Mouse (Mus musculus) skeletal muscle tissue, adult 2 months (tissue): Measurements from ENCODE around the gene Pla2g1b.
"Not testable (repeated sequence)": the region's sequence is repeated elsewhere in the genome, so short reads cannot be mapped to it uniquely, and the experiment has no call there.

Source experiments
- DNase-seq: peaks from one replicate; pipeline ENCODE4 v3.0.0-alpha.2; 2012; ENCODE audit warnings: low read depth, low spot score

The Pla2g1b gene

GRCm38 (mm10) chr5:115465642-115466420 lies at the start of gene Pla2g1b:
TSS of gene Pla2g1b (plus strand) at chr5:115466262.
- no peak for DNase-seq

GRCm38 (mm10) chr5:115428831-115429358 lies 37.2 kb upstream of the Pla2g1b start:
- DNase-seq, result no peak

GRCm38 (mm10) chr5:115429359-115430186 lies 36.5 kb upstream of the Pla2g1b start, which contains the start of gene Msi1:
TSS of gene Msi1 (plus strand) at chr5:115429599.
- no peak for DNase-seq

- no peak for DNase-seq
Measured at GRCm38 (mm10) chr5:115430187-115430960, 35.7 kb upstream of the Pla2g1b start.

GRCm38 (mm10) chr5:115431061-115431897 lies 34.8 kb upstream of the Pla2g1b start:
- DNase-seq, result no peak

GRCm38 (mm10) chr5:115431898-115432259 lies 34.2 kb upstream of the Pla2g1b start:
- DNase-seq, result no peak

- DNase-seq, result no peak
Measured at GRCm38 (mm10) chr5:115432395-115432794, 33.7 kb upstream of the Pla2g1b start.

GRCm38 (mm10) chr5:115433191-115433590 lies 32.9 kb upstream of the Pla2g1b start:
- DNase-seq, result no peak

GRCm38 (mm10) chr5:115434280-115434852 lies 31.7 kb upstream of the Pla2g1b start:
- no peak for DNase-seq

- DNase-seq, result no peak
Measured at GRCm38 (mm10) chr5:115434853-115435754, 31.0 kb upstream of the Pla2g1b start.

GRCm38 (mm10) chr5:115435755-115436379 lies 30.2 kb upstream of the Pla2g1b start:
- no peak for DNase-seq

- peak; percentile 18 for DNase-seq
Measured at GRCm38 (mm10) chr5:115436421-115437124, 29.5 kb upstream of the Pla2g1b start.

- no peak for DNase-seq
Measured at GRCm38 (mm10) chr5:115437242-115437944, 28.7 kb upstream of the Pla2g1b start.

- DNase-seq, result no peak
Measured at GRCm38 (mm10) chr5:115437945-115438315, 28.1 kb upstream of the Pla2g1b start.

- DNase-seq, result no peak
Measured at GRCm38 (mm10) chr5:115438667-115439066, 27.4 kb upstream of the Pla2g1b start.

GRCm38 (mm10) chr5:115441205-115441849 lies 24.7 kb upstream of the Pla2g1b start:
- DNase-seq, result peak; percentile 44

- not testable (repeated sequence) for DNase-seq
Measured at GRCm38 (mm10) chr5:115442663-115443062, 23.4 kb upstream of the Pla2g1b start.
